Mouse (Mus musculus): ENCODE data around the gene B3gntl1. TPM values are rescaled to one million over a fixed set of nuclear protein-coding genes. Genes with fewer than 3 reads are reported as not detected.
A peak's percentile ranks its signal among the peaks of the same experiment; 100 is the strongest.

The B3gntl1 gene
- total and polyA plus RNA-seq, 3 experiments: 3.8 to 5.9 (median 4.8) TPM

- TF ChIP-seq EP300 (IDR thresholded peaks at IDR 0.05; ENCODE audit: insufficient read depth, low read depth, low read length) (no peak), POLR2A (IDR thresholded peaks at IDR 0.05; ENCODE audit: insufficient read depth, low read depth, low read length) (no peak), CTCF (IDR thresholded peaks at IDR 0.05) (no peak)
- intact Hi-C loops (cut with DNase I): loop anchor here (5.0 kb wide), 1 partner anchor 52 kb away; the partner anchor contains the start of gene Metrnl
- Histone ChIP-seq H3K4me3 (no peak overlapping the region), H3K79me2 (replicated peaks; ENCODE audit: control insufficient read depth, insufficient read depth, low read length) (no peaks in the 10 kb centered on the region), H3K27me3 (ENCODE audit: control insufficient read depth, insufficient read depth, low read length) (no peaks in the 10 kb centered on the region), H3K36me3 (ENCODE audit: control insufficient read depth, insufficient read depth, low read length) (no peaks in the 10 kb centered on the region), H3K9ac (ENCODE audit: low read depth, low read length) (no peak overlapping the region), H3K27ac (no peak overlapping the region), H3K4me1 (ENCODE audit: control insufficient read depth, insufficient read depth, low read length) (peaks cover 8% of the 10 kb centered on the region)
- WGBS: 94% methylated on average over 11 of the region's 11 CpGs
- DNase-seq: no peak
Observed at GRCm38 (mm10) chr11:121650668-121651067, 22.3 kb downstream of the B3gntl1 start.

- Histone ChIP-seq H3K27ac (no peak overlapping the region), H3K4me1 (ENCODE audit: control insufficient read depth, insufficient read depth, low read length) (peaks cover 3% of the 10 kb centered on the region), H3K4me3 (no peak overlapping the region), H3K27me3 (ENCODE audit: control insufficient read depth, insufficient read depth, low read length) (no peaks in the 10 kb centered on the region), H3K36me3 (ENCODE audit: control insufficient read depth, insufficient read depth, low read length) (no peaks in the 10 kb centered on the region), H3K9ac (ENCODE audit: low read depth, low read length) (no peak overlapping the region), H3K79me2 (replicated peaks; ENCODE audit: control insufficient read depth, insufficient read depth, low read length) (no peaks in the 10 kb centered on the region)
- intact Hi-C loops (cut with DNase I): loop anchor here (5.0 kb wide), 1 partner anchor 52 kb away; the partner anchor contains the start of gene Metrnl
- peak; percentile 68 for TF ChIP-seq CTCF (IDR thresholded peaks at IDR 0.05)
- peak; percentile 60; the same call in 1 of the 2 replicates for TF ChIP-seq EP300 (IDR thresholded peaks at IDR 0.05; ENCODE audit: insufficient read depth, low read depth, low read length)
- TF ChIP-seq POLR2A (IDR thresholded peaks at IDR 0.05; ENCODE audit: insufficient read depth, low read depth, low read length): no peak
- 26% methylated on average over 10 of the region's 10 CpGs for WGBS
- peak; percentile 64 to 71 for DNase-seq
Observed at GRCm38 (mm10) chr11:121649900-121650299, 23.1 kb downstream of the B3gntl1 start.

GRCm38 (mm10) chr11:121648166-121648565 lies 24.8 kb downstream of the B3gntl1 start:
- Histone ChIP-seq H3K4me1 (ENCODE audit: control insufficient read depth, insufficient read depth, low read length) (peaks cover 2% of the 10 kb centered on the region; the same call in 1 of the 2 replicates), H3K27me3 (ENCODE audit: control insufficient read depth, insufficient read depth, low read length) (no peaks in the 10 kb centered on the region), H3K9ac (ENCODE audit: low read depth, low read length) (no peak overlapping the region), H3K36me3 (ENCODE audit: control insufficient read depth, insufficient read depth, low read length) (no peaks in the 10 kb centered on the region), H3K79me2 (replicated peaks; ENCODE audit: control insufficient read depth, insufficient read depth, low read length) (no peaks in the 10 kb centered on the region), H3K27ac (no peak overlapping the region), H3K4me3 (no peak overlapping the region)
- no peak for DNase-seq
- no peak for TF ChIP-seq CTCF (IDR thresholded peaks at IDR 0.05)
- TF ChIP-seq EP300 (IDR thresholded peaks at IDR 0.05; ENCODE audit: insufficient read depth, low read depth, low read length): no peak
- no peak for TF ChIP-seq POLR2A (IDR thresholded peaks at IDR 0.05; ENCODE audit: insufficient read depth, low read depth, low read length)
- WGBS: 86% methylated on average over 5 of the region's 5 CpGs
- intact Hi-C loops (cut with DNase I): no loop called here

- 76% methylated on average over 9 of the region's 9 CpGs for WGBS
- TF ChIP-seq CTCF (IDR thresholded peaks at IDR 0.05) (no peak), POLR2A (IDR thresholded peaks at IDR 0.05; ENCODE audit: insufficient read depth, low read depth, low read length) (no peak), EP300 (IDR thresholded peaks at IDR 0.05; ENCODE audit: insufficient read depth, low read depth, low read length) (no peak)
- no peak overlapping the region for H3K9ac ChIP-seq (ENCODE audit: low read depth, low read length)
- no peak for DNase-seq
- H3K4me1 ChIP-seq (ENCODE audit: control insufficient read depth, insufficient read depth, low read length): peaks cover 2% of the 10 kb centered on the region; the same call in 1 of the 2 replicates
- H3K79me2 ChIP-seq (replicated peaks; ENCODE audit: control insufficient read depth, insufficient read depth, low read length): no peaks in the 10 kb centered on the region
- no peak overlapping the region for H3K27ac ChIP-seq
- no peaks in the 10 kb centered on the region for H3K27me3 ChIP-seq (ENCODE audit: control insufficient read depth, insufficient read depth, low read length)
- H3K36me3 ChIP-seq (ENCODE audit: control insufficient read depth, insufficient read depth, low read length): no peaks in the 10 kb centered on the region
- intact Hi-C loops (cut with DNase I): no loop called here
- no peak overlapping the region for H3K4me3 ChIP-seq
Observed at GRCm38 (mm10) chr11:121647321-121647720, 25.6 kb downstream of the B3gntl1 start.

GRCm38 (mm10) chr11:121645394-121645793 lies 27.6 kb downstream of the B3gntl1 start:
- H3K4me1 ChIP-seq (ENCODE audit: control insufficient read depth, insufficient read depth, low read length): no peaks in the 10 kb centered on the region
- H3K36me3 ChIP-seq (ENCODE audit: control insufficient read depth, insufficient read depth, low read length): no peaks in the 10 kb centered on the region
- intact Hi-C loops (cut with DNase I): no loop called here
- no peak for DNase-seq
- no peak overlapping the region for H3K27ac ChIP-seq
- TF ChIP-seq POLR2A (IDR thresholded peaks at IDR 0.05; ENCODE audit: insufficient read depth, low read depth, low read length) (no peak), EP300 (IDR thresholded peaks at IDR 0.05; ENCODE audit: insufficient read depth, low read depth, low read length) (no peak), CTCF (IDR thresholded peaks at IDR 0.05) (no peak)
- no peak overlapping the region for H3K9ac ChIP-seq (ENCODE audit: low read depth, low read length)
- H3K79me2 ChIP-seq (replicated peaks; ENCODE audit: control insufficient read depth, insufficient read depth, low read length): no peaks in the 10 kb centered on the region
- H3K4me3 ChIP-seq: no peak overlapping the region
- WGBS: 87% methylated on average over 6 of the region's 6 CpGs
- no peaks in the 10 kb centered on the region for H3K27me3 ChIP-seq (ENCODE audit: control insufficient read depth, insufficient read depth, low read length)

GRCm38 (mm10) chr11:121641501-121642145 lies 31.3 kb downstream of the B3gntl1 start:
- Histone ChIP-seq H3K27ac (no peak overlapping the region), H3K4me3 (no peak overlapping the region), H3K9ac (ENCODE audit: low read depth, low read length) (no peak overlapping the region), H3K27me3 (ENCODE audit: control insufficient read depth, insufficient read depth, low read length) (no peaks in the 10 kb centered on the region), H3K79me2 (replicated peaks; ENCODE audit: control insufficient read depth, insufficient read depth, low read length) (no peaks in the 10 kb centered on the region), H3K36me3 (ENCODE audit: control insufficient read depth, insufficient read depth, low read length) (no peaks in the 10 kb centered on the region), H3K4me1 (ENCODE audit: control insufficient read depth, insufficient read depth, low read length) (no peaks in the 10 kb centered on the region)
- intact Hi-C loops (cut with DNase I): no loop called here
- DNase-seq: no peak
- TF ChIP-seq EP300 (IDR thresholded peaks at IDR 0.05; ENCODE audit: insufficient read depth, low read depth, low read length): no peak
- TF ChIP-seq POLR2A (IDR thresholded peaks at IDR 0.05; ENCODE audit: insufficient read depth, low read depth, low read length): no peak
- TF ChIP-seq CTCF (IDR thresholded peaks at IDR 0.05): no peak
- WGBS: 90% methylated on average over 2 of the region's 2 CpGs

Data from heart, adult 2 months (tissue).